ENCODE assay signal across 8 mouse cellular contexts in the genomic region with DNA sequence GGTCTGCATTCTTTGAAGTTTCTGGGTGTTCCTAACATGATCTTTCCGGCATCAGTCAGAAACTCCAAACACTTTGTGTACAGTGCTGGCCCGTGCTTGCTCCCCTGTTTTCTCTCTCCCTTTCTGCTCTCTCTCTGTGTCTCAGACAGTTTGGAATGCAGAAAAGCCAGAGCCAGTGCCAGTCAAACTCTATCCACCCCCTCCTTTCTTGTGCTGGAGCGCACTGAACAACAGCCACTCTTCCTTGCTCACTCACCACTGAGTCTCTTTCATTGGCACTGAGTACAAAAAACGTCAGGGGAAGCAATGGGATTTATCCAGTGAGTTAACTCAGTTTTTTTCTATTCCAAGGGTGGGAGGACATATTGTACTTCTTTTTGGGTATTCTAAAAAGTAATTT.
DNase-seq lines count a peak whose midpoint lies in the region; ATAC-seq and TF ChIP-seq lines count a peak whose summit lies in the region.

No protein-coding gene starts in this region.

- H3K36me3 ChIP-seq in heart, postnatal 0 days (replicated peaks; ENCODE audit: control insufficient read depth, insufficient read depth, low read length) = no peaks in the 10 kb centered on the region
- no peaks in the 10 kb centered on the region for H3K36me3 ChIP-seq in lung, embryonic 14.5 days (ENCODE audit: insufficient read depth)

- H3K4me1 ChIP-seq in heart, postnatal 0 days (ENCODE audit: control insufficient read depth, insufficient read depth) = peaks cover 7% of the 10 kb centered on the region
- H3K4me1 ChIP-seq in lung, embryonic 14.5 days (ENCODE audit: insufficient read depth) = no peaks in the 10 kb centered on the region; the same call in 1 of the 2 replicates

- peak overlapping the region; percentile 19 for H3K4me3 ChIP-seq in heart, postnatal 0 days (ENCODE audit: low read depth, low read length)
- H3K4me3 ChIP-seq in lung, embryonic 14.5 days (ENCODE audit: low read depth, low read length) = no peak overlapping the region

- no peaks in the 10 kb centered on the region for H3K27me3 ChIP-seq in heart, postnatal 0 days (ENCODE audit: control insufficient read depth, insufficient read depth, low read length)
- H3K27me3 ChIP-seq in lung, embryonic 14.5 days (ENCODE audit: insufficient read depth, low read length) = no peaks in the 10 kb centered on the region

- H3K4me2 ChIP-seq in heart, postnatal 0 days (ENCODE audit: low read depth, low read length) = peak overlapping the region; percentile 51
- no peak overlapping the region for H3K4me2 ChIP-seq in lung, embryonic 14.5 days

- H3K9ac ChIP-seq in heart, postnatal 0 days (replicated peaks; ENCODE audit: low read depth, low read length) = no peak overlapping the region
- no peak overlapping the region for H3K9ac ChIP-seq in lung, embryonic 14.5 days

- H3K27ac ChIP-seq in heart, postnatal 0 days (ENCODE audit: low read depth) = peak overlapping the region; percentile 78
- H3K27ac ChIP-seq in lung, embryonic 14.5 days (ENCODE audit: low read depth) = no peak overlapping the region

- no peak for TF ChIP-seq EP300 in heart, postnatal 0 days (IDR thresholded peaks at IDR 0.05; ENCODE audit: low read depth)

- H3K9me3 ChIP-seq in heart, postnatal 0 days (replicated peaks; ENCODE audit: control insufficient read depth, low read length) = no peaks in the 10 kb centered on the region
- no peaks in the 10 kb centered on the region for H3K9me3 ChIP-seq in lung, embryonic 14.5 days (ENCODE audit: low read depth, low read length)

- peak; percentile 24 to 37 for DNase-seq in adrenal gland, adult (ENCODE audit: inconsistent age in 2 of 2, low spot score in 1 of 2)
- DNase-seq in adrenal gland, adult 18-20 months (ENCODE audit: low spot score in 2 of 2) = no peak
- DNase-seq in right cerebral cortex, postnatal 10 days (ENCODE audit: low spot score in 2 of 2) = peak; percentile 33 to 45
- DNase-seq in right cerebral cortex, postnatal 14 days = no peak
- DNase-seq in heart, postnatal 0 days (ENCODE audit: low spot score) = peak; percentile 85
- peak; percentile 62 for DNase-seq in lung, embryonic 14.5 days
- peak; percentile 7 for DNase-seq in skeletal muscle tissue, adult 2 months (ENCODE audit: low read depth, low spot score)
- no peak for DNase-seq in frontal cortex, postnatal 10 days (ENCODE audit: low spot score in 2 of 2)

- WGBS in heart, postnatal 0 days = 17% methylated on average over 4 of the region's 4 CpGs
- WGBS in lung, embryonic 14.5 days = 18% methylated on average over 4 of the region's 4 CpGs

- TF ChIP-seq CTCF in heart, postnatal 0 days (IDR thresholded peaks at IDR 0.05; ENCODE audit: low read depth) = no peak
- no peak for TF ChIP-seq CTCF in lung, embryonic 14.5 days (IDR thresholded peaks at IDR 0.05; ENCODE audit: low read depth)

- peak; percentile 92 for ATAC-seq in heart, postnatal 0 days (ENCODE audit: insufficient read depth, low read depth)
- peak; percentile 75 for ATAC-seq in lung, embryonic 14.5 days (ENCODE audit: insufficient read depth)

Comparison
In these comparisons a context has a peak if more than half of its experiments do, and no peak if none do; other contexts are left out.
1. DNase-seq: peak in adrenal gland, adult (2 of 2), right cerebral cortex, postnatal 10 days (2 of 2), heart, postnatal 0 days (single experiment), lung, embryonic 14.5 days (single experiment) and skeletal muscle tissue, adult 2 months (single experiment); none in adrenal gland, adult 18-20 months (0 of 2), right cerebral cortex, postnatal 14 days (single experiment) and frontal cortex, postnatal 10 days (0 of 2).